Mouse (Mus musculus) thymus, postnatal 36 days (tissue): ENCODE data around the gene Fastk.
"Not testable (repeated sequence)": the region's sequence is repeated elsewhere in the genome, so short reads cannot be mapped to it uniquely, and the experiment has no call there.

Source experiments
- DNase-seq, 2 experiments: peaks; one replicate each; pipeline ENCODE4 v3.0.0; 2022; ENCODE audit warnings: mixed read lengths in 2 of 2

The Fastk gene

DNA sequence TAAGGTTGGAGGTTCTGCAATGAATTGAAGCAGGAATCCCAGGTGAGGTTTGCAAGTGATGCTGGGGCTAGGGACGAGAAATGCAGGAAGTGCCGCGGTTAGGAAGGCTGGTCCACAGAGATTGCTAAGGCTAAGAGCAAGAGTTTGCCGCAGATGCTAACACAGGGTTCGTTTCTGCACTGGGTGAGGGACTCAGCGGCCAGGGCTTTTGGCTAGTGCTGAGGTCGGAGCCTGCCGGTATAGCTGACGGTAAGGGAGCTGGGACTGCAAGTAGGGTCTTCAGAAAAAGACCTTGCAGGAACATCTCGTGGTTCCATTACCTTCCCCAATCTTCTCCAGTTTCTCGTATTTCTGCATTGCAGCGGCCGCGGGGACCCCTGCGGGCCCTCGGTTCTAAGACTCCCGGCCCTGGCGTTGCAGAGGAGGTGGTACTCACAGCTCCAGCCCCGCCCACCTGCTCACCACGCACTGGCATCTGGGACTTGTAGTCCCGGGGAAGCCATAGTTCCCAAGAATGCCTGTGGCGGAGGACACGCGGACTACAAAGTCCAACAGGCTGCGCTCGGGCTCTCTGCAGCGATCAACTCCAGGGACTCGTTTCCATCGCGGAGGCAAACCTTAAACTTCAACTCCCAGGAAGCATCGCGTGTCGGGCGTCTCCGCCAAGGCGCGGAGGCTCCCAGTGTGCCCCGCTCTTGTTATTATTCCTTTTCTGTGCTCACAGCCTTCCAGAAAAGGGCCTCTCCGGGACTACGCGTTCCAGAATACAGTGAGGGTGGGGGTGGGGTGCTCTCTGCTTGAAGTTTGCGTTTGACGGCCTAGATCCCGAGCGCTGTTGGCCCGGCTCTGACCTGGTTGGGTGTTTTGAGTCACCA, 21.7 kb downstream of the Fastk start, which contains the start of the genes Cdk5 and Slc4a2:
Gene Cdk5 (minus strand): TSS at position 402 of the 875 bp plus-strand sequence.
Gene Slc4a2 (plus strand): TSS at position 709 of the 875 bp plus-strand sequence.
- peak; percentile 97 to 99 for DNase-seq

DNA sequence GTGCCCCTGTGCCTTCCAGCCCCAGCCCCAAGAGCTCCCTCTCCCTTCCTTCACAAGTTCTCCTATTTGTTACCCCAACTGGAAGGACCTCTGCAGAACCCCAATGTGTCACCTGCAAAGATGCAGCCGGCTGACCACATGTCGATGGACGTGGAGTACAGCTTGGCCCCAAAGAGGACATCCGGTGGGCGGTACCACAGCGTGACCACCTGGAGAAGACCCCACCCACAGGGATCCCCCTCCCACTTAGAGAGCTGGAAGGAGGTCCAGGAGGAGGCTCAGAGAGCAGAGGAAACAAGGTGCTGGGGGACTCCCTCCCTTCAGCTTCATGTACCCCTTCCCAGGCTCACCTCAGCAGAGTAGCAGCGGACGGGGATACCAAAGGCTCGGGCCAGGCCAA, 24.7 kb downstream of the Fastk start:
- DNase-seq = no peak

DNA sequence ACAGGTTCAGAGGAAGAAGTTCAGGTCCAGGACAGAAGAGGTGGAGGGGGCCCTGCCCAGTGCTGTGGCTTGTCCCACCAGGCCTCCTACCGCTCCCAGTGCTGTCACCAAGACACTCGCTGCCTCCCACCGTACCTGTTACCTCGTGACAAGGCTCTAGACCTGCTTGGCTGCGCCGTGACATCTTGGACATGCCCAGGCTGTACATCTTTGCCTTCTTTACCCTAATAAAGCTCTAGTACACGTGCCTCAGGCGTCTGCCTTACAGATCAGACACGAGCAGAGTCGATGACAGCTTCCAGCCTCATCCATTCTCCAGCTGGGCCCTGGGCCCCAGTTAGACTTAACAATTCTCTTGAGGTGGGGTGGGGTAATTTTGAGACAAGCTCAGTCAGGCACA, 27.5 kb downstream of the Fastk start:
- no peak for DNase-seq

DNA sequence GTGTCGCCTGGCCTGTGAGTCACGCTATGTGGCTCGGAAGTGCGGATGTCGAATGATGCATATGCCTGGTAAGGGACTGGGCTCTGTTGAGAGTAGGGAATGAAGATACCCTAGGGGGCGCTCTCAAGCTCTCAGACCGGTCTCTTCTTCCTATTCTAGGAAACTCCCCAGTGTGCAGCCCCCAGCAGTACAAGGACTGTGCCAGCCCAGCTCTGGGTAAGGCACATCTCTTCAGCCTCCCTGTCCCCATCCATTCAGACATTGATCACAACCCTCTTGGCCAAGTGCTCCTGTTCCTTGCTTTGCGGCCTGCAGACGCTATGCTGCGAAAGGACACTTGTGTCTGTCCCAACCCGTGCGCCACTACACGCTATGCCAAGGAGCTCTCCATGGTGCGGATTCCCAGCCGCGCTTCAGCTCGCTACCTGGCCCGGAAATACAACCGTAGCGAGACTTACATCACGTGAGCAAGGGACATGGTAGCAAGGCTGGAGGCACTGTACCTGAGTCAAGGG, 28.8 kb downstream of the Fastk start:
- DNase-seq = peak; percentile 60 to 66

DNA sequence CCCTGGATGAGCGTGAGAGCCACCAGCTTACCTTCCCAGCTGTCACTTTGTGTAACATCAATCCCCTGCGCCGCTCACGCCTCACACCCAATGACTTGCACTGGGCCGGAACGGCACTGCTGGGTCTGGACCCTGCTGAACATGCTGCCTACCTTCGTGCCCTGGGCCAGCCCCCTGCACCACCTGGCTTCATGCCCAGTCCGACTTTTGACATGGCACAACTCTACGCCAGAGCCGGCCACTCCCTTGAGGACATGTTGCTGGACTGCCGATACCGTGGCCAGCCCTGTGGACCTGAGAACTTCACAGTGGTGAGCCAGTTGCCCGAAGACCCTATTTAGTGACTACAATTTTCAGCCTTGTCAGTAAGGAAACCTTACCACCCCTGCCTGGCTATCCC, 31.1 kb downstream of the Fastk start:
- no peak for DNase-seq

DNA sequence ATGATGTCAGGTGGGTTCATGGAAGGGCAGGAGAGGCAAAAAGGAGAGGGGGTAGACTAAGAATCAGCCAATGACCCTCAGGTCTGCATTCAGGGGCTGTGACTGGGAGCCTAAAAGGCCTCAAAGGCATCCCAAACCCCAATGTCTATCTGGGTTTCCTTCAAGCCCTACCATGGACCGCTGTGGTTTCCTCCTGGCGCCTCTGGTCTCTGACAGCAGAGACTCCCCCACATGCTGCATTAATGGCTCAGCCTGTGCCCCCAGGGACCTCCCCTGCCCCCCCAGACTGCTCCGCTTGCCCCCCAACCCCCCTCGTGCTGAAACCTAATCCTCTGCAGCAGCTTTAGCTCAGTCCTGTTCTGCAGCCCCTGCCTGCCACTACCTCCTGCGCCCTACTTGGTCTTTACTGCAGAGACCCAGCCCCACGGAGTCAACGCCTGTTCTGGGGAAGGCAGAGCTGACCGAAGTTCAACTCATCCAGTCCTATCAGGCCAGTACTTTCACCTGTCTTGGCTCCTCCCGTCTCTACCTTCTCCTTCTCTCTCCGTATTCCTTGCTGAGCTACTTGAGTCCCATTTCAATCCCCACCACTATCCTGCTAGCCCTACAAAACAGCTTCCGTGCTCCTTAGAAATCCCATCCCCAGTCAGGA, 31.9 kb downstream of the Fastk start, which contains the start of gene Asic3:
Gene Asic3 (plus strand): TSS at position 351 of the 652 bp plus-strand sequence.
- DNase-seq = no peak

DNA sequence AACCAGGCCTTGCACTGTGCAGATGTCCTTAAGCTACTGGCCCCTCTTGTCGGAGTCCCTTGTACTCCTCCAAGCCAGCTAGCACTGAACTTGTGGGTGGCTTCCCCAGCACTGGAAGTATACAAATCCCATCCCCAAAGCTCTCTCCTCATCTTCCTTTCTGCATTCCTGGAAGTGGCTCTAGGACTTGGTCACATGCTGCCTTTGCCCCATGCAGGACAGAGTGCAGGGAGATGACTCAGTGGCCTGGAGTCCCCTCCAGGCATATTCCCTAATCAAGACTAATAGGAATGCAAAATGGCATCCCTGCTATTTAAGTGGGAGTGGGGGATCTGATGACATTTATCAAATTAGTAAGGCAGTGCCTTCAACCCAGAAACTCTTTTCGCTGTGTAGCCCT, 33.0 kb downstream of the Fastk start:
- DNase-seq = no peak

DNA sequence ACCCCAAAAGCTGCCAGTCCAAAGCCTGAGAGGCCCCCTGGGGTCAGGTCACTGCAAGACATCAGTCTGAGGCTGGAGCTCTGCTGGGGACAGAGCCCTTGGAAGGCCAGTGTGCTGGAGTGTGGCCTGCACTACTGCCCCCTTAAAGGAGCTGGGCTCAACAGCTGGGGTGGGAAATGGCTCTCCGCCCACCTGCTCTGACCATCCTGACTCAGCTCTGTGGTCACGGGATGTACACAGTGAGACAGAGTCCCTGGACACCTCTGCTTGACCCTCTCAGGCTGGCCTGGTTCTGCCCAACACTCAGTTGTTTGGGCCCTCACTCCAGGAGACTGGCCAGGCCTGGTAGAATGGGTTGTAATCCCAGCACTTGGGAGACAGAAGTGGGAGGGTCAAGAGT, 35.6 kb downstream of the Fastk start:
- DNase-seq = no peak

DNA sequence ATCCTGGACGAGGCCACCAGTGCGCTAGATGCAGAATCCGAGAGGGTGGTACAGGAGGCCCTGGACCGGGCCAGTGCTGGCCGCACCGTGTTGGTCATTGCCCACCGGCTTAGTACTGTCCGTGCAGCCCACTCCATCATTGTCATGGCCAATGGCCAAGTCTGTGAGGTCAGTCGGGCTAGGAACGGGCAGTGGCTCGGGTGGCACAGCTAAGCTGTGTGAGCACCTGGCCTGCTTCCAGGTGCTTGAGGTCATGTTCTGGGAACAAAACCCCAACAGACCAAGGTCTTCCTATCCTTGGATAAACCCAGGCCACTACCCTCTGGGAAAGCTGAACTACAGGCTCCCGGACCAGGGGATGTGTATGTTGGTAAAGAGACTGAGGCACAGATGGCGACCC, 36.4 kb downstream of the Fastk start:
- DNase-seq = no peak

DNA sequence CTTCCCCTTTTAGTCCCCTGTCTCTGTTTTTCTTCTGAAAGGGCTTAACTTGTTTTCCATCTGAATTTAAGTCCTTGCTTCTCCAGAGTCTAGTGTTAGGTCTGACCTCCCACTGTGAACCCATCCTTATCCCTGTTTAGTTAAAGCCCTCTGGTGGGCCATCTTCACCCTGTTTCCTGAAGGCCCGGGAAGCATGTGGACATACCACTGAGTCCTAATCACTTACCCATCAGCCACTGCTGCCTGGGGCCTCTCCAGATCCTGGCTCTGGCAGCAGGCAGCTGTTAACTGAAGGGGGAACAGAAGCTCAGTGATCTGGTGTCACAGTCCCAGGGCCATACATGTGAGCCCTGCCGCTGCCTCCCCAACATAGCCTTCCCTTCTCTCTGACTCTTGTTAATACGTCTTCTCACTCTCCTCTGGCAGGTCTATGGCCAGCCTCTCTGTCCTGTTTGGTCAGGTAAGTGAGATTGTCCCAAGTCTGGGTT, 39.7 kb downstream of the Fastk start:
- no peak for DNase-seq

DNA sequence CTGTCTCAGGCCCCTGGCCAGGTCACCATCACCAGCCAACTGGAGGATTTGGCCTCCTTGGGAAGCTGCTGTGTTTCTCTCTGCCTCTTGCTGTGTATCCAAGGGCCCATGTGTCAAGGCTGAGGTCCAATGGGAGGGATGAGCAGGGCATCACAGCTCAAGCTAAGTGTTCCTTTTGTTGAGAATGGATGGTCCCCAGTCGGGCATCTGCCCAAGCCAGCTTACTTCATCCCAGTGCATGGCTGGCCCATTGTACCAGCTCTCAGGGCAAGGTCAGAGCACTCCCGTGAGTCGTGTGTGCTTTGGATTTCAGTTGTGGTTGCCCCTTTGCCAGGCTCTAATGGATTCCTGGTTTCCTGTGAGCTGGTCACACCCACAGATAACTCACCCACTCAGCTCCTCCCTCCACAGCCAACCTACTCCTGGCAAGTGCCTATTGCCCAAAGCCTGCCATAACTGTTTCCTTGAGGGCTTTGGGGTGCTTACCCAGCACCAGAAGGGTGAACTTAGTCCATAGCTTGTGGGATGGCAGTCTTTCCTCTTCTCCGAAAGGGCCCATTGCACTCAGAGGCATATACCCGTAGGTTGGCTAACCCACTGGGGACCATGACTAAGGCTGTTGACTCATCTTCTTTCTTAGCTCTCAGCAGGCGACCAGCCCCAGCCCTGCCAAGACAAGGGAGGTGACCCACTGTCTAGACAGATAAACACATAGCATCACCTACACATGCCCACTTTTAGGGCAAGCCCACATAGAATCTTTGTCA, 40.3 kb downstream of the Fastk start:
- no peak for DNase-seq

DNA sequence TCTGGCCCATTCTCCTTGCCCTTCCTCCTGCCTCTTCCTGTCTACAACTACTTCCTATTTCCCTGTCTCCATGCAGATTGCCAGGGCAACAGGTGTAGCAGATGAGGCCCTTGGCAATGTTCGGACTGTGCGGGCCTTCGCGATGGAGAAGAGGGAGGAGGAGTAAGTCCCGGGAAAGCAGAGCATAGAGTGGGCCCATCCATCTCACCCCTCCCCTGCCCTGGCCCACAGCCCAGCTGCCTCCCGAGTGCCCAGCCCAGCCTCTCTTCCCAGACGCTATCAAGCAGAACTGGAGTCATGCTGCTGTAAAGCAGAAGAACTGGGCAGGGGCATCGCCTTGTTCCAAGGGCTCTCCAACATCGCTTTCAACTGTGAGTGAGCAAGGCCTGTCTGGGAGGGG, 43.1 kb downstream of the Fastk start:
- DNase-seq = no peak

DNA sequence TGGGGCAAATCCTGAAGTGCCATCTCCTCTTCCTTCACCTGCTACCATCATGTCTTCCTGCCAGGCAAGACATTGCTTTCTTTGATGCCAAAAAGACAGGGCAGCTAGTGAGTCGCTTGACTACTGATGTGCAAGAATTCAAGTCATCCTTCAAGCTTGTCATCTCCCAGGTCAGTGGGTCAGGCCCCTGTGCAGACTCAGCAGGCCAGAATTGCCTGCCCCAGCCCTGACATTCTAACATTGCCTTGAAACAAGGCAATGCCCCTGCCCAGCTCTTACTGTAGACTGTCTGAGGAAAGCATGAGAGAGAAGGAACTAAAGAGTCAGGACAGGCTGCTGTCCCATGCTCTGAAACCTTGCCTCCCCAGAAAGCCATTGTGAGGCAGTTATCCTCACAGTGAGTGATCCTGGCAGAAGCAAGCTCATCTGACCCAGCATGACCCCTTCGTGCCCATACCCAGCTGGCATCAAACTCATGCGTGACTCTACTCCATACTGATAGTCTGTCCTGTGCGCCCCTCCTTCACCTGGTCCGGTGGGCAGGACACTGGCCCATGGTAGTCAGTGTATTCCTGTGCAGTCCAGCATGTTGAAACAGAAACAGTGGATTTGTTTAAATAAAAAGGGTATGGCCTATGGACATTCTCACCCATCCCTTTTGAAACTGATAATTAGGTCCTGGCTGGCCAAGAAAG, 44.0 kb downstream of the Fastk start:
- no peak for DNase-seq

DNA sequence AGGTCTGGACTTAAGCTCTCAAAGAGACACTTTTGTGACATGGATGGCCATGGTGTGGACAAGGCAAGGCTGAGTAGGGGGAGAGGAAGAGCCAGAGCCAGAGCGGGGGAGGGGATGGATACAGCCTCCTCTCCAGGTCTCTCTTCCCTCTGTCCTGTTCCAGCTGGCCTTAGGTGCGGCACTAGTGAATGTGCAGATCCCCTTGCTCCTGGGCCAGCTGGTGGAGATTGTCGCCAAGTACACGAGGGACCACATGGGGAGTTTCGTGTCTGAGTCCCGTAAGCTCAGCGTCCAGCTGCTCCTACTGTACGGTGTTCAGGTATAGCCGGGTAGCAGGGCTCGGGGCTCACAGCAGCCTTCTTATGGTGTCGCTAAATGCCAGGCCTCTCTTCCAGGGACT, 44.7 kb downstream of the Fastk start:
- DNase-seq = no peak

DNA sequence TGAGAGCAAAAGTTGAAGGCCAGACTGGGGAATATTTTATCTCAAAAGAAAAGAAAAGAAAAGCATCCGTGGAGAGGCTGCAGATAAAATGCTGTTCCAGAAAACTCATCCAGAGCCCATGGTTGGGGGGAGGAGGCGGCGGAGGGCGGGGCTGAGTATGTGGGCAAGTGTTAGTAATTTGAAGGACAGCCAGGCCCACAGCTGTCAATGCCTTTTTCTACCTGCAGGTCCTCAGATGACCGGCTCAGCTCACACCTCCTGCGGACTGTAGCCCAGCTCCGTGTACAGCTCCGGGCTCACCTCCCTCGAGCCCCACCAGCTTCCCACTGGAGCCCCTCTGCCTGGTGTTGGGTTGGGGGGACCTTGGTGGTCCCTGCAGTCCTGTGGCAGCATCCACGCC, 45.4 kb downstream of the Fastk start:
- no peak for DNase-seq

DNA sequence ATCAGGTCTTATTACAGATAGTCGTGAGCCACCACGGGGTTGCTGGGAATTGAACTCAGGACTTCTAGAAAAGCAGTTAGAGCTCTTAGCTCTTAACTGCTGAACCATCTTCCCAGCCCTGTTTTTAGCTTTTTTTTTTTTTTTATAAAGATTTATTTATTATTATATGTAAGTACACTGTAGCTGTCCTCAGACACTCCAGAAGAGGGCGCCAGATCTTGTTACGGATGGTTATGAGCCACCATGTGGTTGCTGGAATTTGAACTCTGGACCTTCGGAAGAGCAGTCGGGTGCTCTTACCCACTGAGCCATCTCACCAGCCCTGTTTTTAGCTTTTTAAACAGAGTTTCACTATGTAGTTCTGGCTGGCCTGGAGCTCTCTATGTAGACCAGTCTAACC, 48.8 kb downstream of the Fastk start:
- not testable (repeated sequence) for DNase-seq

DNA sequence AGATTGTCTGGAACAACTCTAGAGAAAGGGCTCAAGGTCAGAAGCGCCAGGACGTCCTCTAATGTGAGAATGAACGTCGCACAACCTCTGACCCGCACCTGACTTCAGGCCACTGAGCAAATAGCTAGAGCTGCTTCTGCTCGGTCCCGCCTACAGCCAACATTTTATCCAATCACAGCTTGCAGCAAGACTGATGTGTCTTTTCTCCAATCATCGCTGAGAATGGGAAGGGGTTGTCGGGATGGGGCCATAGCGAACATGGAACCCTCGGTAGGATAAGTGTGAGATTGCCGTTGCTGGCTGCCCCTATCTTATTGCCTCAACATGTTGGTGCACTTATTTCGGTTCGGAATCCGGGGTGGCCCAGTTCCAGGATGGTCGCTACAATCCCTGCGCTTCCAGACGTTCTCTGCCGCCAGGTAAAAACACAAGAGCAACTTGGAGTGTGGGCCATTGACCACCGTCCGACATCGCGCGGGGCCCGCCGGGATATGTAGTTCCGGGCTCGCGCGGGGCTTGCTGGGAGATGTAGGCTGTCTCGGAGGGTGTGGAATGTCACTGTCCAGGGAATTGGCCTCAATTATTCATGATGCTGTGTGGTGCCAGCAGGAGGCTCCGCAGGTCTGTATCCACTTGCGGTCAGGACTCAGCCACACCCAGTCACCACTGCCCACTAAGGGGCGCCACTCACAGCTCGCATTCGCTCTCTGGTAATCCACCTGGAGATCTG, 50.8 kb downstream of the Fastk start:
- DNase-seq = peak; percentile 88 to 92

DNA sequence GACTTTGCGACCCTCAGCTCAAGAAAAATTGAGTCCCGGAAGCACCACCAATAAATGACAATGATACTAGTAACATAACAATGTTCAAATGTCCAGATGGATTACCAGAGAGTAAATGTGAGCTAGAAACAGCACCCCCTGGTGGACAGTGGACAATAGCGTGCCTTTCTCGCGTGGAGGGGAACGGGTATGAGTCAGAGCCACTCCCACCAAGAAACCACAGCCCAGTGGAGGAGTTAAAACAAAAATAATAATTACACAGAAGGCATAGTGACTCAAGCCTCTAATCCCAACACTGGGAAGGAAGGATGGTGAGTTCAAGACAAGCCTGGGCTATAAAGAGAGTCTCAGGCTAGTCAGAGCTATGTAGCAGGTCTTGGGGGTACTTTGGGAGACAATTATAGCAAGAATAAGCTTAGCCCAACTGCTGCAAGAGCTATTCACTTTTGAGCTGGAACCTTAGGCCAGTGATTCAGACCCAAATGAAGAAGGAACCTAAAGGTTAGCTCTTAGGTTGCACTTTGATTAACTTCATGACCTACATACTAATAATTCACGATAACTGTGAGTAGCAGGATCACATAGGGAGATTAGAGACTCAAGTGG, 51.6 kb downstream of the Fastk start, which contains the start of gene Abcb8:
Gene Abcb8 (plus strand): TSS at position 272 of the 606 bp plus-strand sequence.
- DNase-seq = peak; percentile 79 to 81

DNA sequence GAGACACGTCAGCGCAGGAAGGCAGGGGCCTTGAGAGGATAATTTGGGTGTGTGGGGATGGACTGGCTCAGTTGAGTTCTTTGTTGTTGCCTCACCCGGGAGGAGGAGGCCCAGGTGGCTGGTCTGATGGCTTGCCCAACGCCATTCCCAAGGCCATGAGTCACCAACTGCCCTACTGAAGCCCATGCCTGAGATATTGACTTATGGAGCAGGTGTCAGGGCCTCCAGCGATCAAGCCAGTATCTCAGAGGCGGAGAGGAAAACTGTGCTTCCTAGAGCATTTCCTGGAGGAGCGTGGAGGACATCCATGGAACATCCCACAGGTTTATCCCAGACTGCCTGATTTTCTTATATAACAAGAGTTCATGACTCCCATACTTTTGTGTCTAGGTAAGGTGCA, 52.4 kb downstream of the Fastk start:
- DNase-seq = no peak

DNA sequence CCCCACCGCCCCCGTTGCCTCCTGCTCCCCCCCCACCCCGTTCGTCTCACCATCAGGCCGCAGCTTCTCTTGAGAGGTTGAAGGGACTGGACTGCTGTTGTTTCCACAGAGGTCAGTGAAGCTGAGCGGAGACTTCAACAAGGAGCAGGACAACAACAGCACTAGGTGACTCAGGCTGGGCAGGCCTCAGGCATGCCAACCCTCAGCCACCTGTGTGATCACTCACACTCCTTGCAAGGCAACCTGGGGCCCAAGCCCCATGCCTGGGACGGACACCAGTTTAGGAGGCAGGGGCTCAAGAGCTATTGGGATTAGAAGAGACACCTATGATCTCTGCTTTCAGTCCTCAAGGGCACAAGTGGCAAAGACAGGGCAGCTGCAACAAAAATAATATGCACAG, 53.2 kb downstream of the Fastk start, which contains the start of gene Atg9b:
Gene Atg9b (minus strand): TSS at position 280 of the 400 bp plus-strand sequence.
- no peak for DNase-seq

DNA sequence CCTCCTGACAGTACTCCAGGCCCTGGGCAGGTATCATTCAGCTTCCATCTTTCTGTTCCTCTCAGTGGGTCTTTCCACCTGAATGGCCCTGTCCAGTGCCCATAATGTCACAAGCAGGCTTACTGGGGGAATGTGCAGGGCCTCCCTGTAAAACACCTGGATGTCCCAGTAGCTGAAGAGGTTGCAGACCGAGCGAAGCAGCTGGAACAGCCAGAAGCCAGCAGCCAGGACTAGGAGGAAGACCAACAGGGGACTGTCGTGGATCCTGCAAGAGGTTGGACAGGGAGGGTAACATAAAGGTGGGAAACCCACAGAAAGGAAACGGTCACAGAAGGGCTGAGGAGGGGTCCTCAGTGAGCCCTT, 55.4 kb downstream of the Fastk start:
- DNase-seq = no peak
